Mouse (Mus musculus): Measurements from ENCODE around the gene Ccnj. TPM values are rescaled to one million over a fixed set of nuclear protein-coding genes. Genes with fewer than 3 reads are reported as not detected.

Ccnj gene
- polyA plus RNA-seq, 1 experiment from 2014 or later = 11.6 TPM

DNA sequence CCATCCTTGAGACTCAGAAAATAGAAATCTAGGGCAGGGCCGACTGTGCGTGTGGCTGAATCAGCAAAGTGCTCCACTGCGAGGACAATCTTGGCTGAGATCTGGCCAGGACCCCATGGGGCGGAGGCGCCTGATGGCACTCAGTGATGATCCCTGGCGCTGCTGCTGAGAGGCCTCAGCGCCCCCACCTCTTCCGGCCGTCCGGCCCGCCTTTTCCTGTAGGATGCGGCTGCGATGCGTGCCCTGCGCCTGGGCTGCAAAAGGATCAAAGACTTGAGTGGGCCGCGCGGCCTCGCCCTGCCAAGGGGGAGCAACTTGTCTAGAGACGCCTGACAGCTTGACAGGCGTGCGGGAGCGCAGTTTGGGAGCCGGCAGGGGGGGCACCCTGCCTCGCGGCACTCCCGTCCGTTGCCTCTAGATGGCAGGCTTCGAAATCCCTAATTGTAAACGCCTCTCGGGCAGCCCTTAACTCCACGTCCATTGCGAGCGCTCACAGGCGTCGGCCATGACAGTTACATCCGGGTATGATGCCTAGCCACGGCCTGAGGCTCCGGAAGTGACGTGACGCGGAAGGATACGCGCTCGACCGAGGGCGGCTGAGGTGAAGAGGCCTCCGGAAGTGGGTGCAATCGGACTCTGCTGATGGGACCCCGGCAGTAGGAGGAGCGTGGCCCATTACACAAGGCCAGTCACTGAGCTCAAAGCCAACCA is 42.0 kb downstream of the Ccnj start:
- WGBS = 1% methylated on average over 51 of the region's 51 CpGs
- Histone ChIP-seq H3K4me3 (ENCODE audit: low read depth, low read length) (peak overlapping the region; percentile 58), H3K27ac (ENCODE audit: low read depth, low read length) (peak overlapping the region; percentile 95), H3K4me2 (ENCODE audit: low read depth, low read length) (peak overlapping the region; percentile 65), H3K27me3 (ENCODE audit: control insufficient read depth, insufficient read depth, low read length) (peaks cover 14% of the 10 kb centered on the region), H3K9me3 (ENCODE audit: control insufficient read depth, low read length) (no peaks in the 10 kb centered on the region), H3K36me3 (ENCODE audit: control insufficient read depth, insufficient read depth, low read length) (no peaks in the 10 kb centered on the region), H3K4me1 (ENCODE audit: control insufficient read depth, insufficient read depth, low read length) (no peaks in the 10 kb centered on the region), H3K9ac (replicated peaks; ENCODE audit: low read depth, low read length) (peak overlapping the region; percentile 62)
- ATAC-seq (ENCODE audit: low read depth) = peak; percentile 99

DNA sequence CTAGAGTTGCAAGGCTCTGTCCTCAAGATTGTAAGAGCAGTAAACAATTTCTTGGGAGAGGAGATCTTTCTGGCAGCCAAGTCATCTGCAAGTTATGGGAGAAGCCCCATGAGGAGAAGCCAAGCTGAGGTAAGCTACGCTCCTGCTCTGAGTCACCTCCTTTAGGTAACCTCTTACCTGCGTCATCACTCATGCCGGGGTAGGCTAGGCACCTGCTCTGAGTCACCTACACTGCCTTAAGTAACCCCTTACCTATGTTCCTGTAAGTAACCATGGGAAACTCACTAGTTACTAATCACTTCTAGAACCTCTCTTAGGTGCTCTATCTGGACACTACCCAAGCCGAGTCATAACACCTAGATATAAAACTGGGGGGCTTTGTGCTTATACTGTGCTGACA is 50.6 kb downstream of the Ccnj start:
- no peak for ATAC-seq (ENCODE audit: low read depth)
- H3K27me3 ChIP-seq (ENCODE audit: control insufficient read depth, insufficient read depth, low read length) = peaks cover 26% of the 10 kb centered on the region
- H3K27ac ChIP-seq (ENCODE audit: low read depth, low read length) = no peak overlapping the region
- no peaks in the 10 kb centered on the region for H3K9me3 ChIP-seq (ENCODE audit: control insufficient read depth, low read length)
- no peaks in the 10 kb centered on the region for H3K36me3 ChIP-seq (ENCODE audit: control insufficient read depth, insufficient read depth, low read length)
- no peak overlapping the region for H3K4me2 ChIP-seq (ENCODE audit: low read depth, low read length)
- no peak overlapping the region for H3K9ac ChIP-seq (replicated peaks; ENCODE audit: low read depth, low read length)
- H3K4me1 ChIP-seq (ENCODE audit: control insufficient read depth, insufficient read depth, low read length) = no peaks in the 10 kb centered on the region
- WGBS = 94% methylated on average over 4 of the region's 4 CpGs
- H3K4me3 ChIP-seq (ENCODE audit: low read depth, low read length) = no peak overlapping the region

DNA sequence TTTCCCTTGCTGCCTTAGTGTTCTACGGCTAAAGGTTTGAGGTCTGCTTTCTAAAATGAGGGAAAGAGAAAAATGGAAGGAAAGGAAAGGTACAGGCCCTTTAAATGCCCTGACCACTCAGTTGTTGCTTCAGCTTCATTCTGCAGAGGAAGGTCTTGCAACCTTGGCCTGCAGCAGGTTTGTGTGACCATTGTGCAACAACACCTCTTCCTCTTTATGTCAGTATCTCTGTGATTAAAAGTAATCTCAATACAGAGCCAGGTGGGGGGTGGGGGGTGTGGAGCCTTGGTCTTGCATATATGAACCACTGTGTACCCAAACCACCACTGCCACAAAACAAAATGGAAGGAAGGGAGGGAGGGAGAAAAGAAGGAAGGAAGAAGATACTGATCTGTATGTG is 57.8 kb downstream of the Ccnj start:
- Histone ChIP-seq H3K36me3 (ENCODE audit: control insufficient read depth, insufficient read depth, low read length) (no peaks in the 10 kb centered on the region), H3K27me3 (ENCODE audit: control insufficient read depth, insufficient read depth, low read length) (peaks cover 20% of the 10 kb centered on the region), H3K4me3 (ENCODE audit: low read depth, low read length) (no peak overlapping the region), H3K4me2 (ENCODE audit: low read depth, low read length) (no peak overlapping the region), H3K9me3 (ENCODE audit: control insufficient read depth, low read length) (no peaks in the 10 kb centered on the region), H3K27ac (ENCODE audit: low read depth, low read length) (no peak overlapping the region), H3K9ac (replicated peaks; ENCODE audit: low read depth, low read length) (no peak overlapping the region), H3K4me1 (ENCODE audit: control insufficient read depth, insufficient read depth, low read length) (no peaks in the 10 kb centered on the region)
- 92% methylated on average over 1 of the region's 1 CpGs for WGBS
- ATAC-seq (ENCODE audit: low read depth) = no peak

DNA sequence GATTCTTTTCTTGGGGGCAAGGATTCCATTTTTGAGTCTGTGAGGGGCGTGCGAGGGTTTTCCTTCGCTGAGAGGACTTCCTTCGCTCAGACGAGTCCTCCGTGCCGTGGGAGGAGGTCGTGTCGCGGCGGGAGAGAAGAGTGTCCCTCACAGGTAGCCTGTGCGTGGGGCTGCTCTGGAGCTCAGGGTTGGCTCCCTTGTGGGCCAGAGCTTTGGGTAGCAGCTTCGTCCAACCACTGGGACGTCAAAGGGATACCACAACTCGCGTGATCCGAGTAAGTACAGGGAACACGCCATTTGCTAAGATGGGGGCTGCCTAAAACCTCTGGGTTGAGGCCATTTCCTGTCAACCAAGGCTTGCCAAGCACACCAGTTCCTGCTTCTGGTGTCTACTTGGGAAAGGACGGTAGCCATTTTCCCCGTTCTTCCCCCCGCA is 63.0 kb downstream of the Ccnj start:
- H3K9me3 ChIP-seq (ENCODE audit: control insufficient read depth, low read length) = no peaks in the 10 kb centered on the region
- peak; percentile 57 for ATAC-seq (ENCODE audit: low read depth)
- no peaks in the 10 kb centered on the region for H3K4me1 ChIP-seq (ENCODE audit: control insufficient read depth, insufficient read depth, low read length)
- H3K27ac ChIP-seq (ENCODE audit: low read depth, low read length) = peak overlapping the region; percentile 92
- WGBS = 44% methylated on average over 21 of the region's 21 CpGs
- peak overlapping the region; percentile 64 for H3K4me2 ChIP-seq (ENCODE audit: low read depth, low read length)
- H3K27me3 ChIP-seq (ENCODE audit: control insufficient read depth, insufficient read depth, low read length) = peaks cover 16% of the 10 kb centered on the region
- peak overlapping the region; percentile 80 for H3K4me3 ChIP-seq (ENCODE audit: low read depth, low read length)
- no peaks in the 10 kb centered on the region for H3K36me3 ChIP-seq (ENCODE audit: control insufficient read depth, insufficient read depth, low read length)
- H3K9ac ChIP-seq (replicated peaks; ENCODE audit: low read depth, low read length) = peak overlapping the region; percentile 74

DNA sequence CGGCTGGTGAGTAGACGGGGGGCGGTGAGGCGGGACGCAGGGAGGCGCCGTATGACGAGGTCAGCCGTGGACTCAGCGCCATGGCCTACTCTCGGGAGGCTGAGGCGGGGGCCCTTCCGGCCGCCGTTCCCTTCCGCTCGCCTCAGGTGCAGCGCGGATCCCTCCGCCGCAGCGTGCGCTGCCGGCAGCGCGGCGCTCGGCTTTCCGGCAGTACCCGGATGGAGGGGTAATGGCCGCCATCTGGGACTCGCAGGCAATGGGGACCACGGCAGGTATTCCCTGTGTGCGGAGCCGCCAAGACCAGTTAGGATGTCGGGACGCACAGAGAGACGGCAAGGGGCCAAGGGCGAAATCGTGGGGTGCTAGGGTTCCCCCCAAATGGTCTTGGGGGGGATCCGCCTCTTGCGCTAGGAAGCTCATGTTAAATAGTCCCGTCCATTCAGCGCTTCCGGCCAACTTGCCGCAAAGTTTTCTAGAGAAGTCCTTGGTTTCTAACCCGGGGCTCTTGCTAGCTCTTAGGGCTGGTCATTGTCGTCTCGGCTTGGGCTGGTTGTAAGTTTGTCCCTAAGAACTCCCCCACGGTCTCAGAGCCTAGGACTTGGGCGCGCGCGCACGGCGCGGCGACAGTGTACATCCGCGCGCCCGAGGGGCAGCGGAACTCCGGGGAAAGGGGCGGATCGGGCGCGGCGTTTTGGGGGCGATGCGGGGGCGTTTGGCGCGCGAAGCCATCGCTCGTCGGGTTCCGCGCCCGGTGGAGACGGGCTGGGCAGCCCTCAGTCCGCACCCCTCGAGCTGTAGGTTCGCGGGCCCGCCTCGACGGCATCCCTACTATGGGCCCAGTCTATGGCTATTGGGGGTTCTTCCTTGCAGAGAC is 63.7 kb downstream of the Ccnj start, which contains the start of gene Zfp518a:
Zfp518a (plus strand) TSS at position 187 of the 874 bp plus-strand sequence.
- Histone ChIP-seq H3K36me3 (ENCODE audit: control insufficient read depth, insufficient read depth, low read length) (no peaks in the 10 kb centered on the region), H3K27me3 (ENCODE audit: control insufficient read depth, insufficient read depth, low read length) (peaks cover 15% of the 10 kb centered on the region), H3K9me3 (ENCODE audit: control insufficient read depth, low read length) (no peaks in the 10 kb centered on the region), H3K4me1 (ENCODE audit: control insufficient read depth, insufficient read depth, low read length) (no peaks in the 10 kb centered on the region), H3K4me3 (ENCODE audit: low read depth, low read length) (peak within 1 kb of the TSS; percentile 80), H3K27ac (ENCODE audit: low read depth, low read length) (peak within 1 kb of the TSS; percentile 92), H3K4me2 (ENCODE audit: low read depth, low read length) (peak within 1 kb of the TSS; percentile 64), H3K9ac (replicated peaks; ENCODE audit: low read depth, low read length) (peak within 1 kb of the TSS; percentile 74)
- WGBS = under 1% methylated on average over 81 of the region's 89 CpGs
- peak; percentile 96 for ATAC-seq (ENCODE audit: low read depth)

DNA sequence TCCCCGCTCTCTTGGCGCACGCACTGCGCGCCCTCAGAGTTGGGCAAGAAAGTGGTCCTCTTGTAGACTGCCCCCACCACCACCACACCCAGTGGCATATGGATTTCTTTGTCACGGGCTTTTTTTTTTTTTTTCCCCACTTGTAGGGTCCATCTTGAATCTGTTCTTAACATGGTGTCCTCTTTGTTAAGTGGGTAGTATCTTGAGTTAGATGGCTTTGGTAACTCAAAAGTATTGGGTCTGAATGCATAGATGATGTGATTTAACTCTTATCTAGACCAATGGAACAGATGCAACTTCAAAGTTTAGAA is 64.3 kb downstream of the Ccnj start:
- peaks cover 12% of the 10 kb centered on the region for H3K27me3 ChIP-seq (ENCODE audit: control insufficient read depth, insufficient read depth, low read length)
- peak overlapping the region; percentile 92 for H3K27ac ChIP-seq (ENCODE audit: low read depth, low read length)
- no peak; the same call in 1 of the 2 replicates for ATAC-seq (ENCODE audit: low read depth)
- H3K36me3 ChIP-seq (ENCODE audit: control insufficient read depth, insufficient read depth, low read length) = no peaks in the 10 kb centered on the region
- no peaks in the 10 kb centered on the region for H3K4me1 ChIP-seq (ENCODE audit: control insufficient read depth, insufficient read depth, low read length)
- H3K9ac ChIP-seq (replicated peaks; ENCODE audit: low read depth, low read length) = peak overlapping the region; percentile 74
- peak overlapping the region; percentile 80 for H3K4me3 ChIP-seq (ENCODE audit: low read depth, low read length)
- H3K9me3 ChIP-seq (ENCODE audit: control insufficient read depth, low read length) = no peaks in the 10 kb centered on the region
- 8% methylated on average over 6 of the region's 6 CpGs for WGBS
- H3K4me2 ChIP-seq (ENCODE audit: low read depth, low read length) = peak overlapping the region; percentile 64

Small RNA genes lying within 50 kb of the gene (microRNA-seq; reads per million reads assigned to microRNA genes)
- not detected for gene Mir8092

Other genes with a start within 250 kb of the Ccnj start
- gene Aldh18a1, start 242.8 kb upstream of the Ccnj start, polyA plus RNA-seq (2014; fragmentation: Nextera tagmentation; extraction: Ambion mirVana) = 42.3 and 52.4 TPM in 2 replicates
- gene Tctn3, start 219.0 kb upstream of the Ccnj start, polyA plus RNA-seq (2014; fragmentation: Nextera tagmentation; extraction: Ambion mirVana) = 15.3 and 16.1 TPM in 2 replicates
- 7.2 and 9.3 TPM in 2 replicates for gene Entpd1, start 218.9 kb upstream of the Ccnj start, polyA plus RNA-seq (2014; fragmentation: Nextera tagmentation; extraction: Ambion mirVana)
- 0.05 and 0.30 TPM in 2 replicates for gene Cc2d2b, start 82.5 kb upstream of the Ccnj start, polyA plus RNA-seq (2014; fragmentation: Nextera tagmentation; extraction: Ambion mirVana)
- gene Zfp518a, start 63.4 kb downstream of the Ccnj start, polyA plus RNA-seq (2014; fragmentation: Nextera tagmentation; extraction: Ambion mirVana) = 8.2 and 10.8 TPM in 2 replicates
- 0.82 and 1.1 TPM in 2 replicates for gene Blnk, start 163.3 kb downstream of the Ccnj start, polyA plus RNA-seq (2014; fragmentation: Nextera tagmentation; extraction: Ambion mirVana)
- gene Dntt, start 198.0 kb downstream of the Ccnj start, polyA plus RNA-seq (2014; fragmentation: Nextera tagmentation; extraction: Ambion mirVana) = 0.18 and 0.20 TPM in 2 replicates
- 0.07 TPM in 1 of 2 replicates, not detected in the other for gene Opalin, start 245.8 kb downstream of the Ccnj start, polyA plus RNA-seq (2014; fragmentation: Nextera tagmentation; extraction: Ambion mirVana)

All from neural tube, embryonic 14.5 days (tissue).